ENCODE assay signal across 28 mouse cellular contexts in the genomic region with DNA sequence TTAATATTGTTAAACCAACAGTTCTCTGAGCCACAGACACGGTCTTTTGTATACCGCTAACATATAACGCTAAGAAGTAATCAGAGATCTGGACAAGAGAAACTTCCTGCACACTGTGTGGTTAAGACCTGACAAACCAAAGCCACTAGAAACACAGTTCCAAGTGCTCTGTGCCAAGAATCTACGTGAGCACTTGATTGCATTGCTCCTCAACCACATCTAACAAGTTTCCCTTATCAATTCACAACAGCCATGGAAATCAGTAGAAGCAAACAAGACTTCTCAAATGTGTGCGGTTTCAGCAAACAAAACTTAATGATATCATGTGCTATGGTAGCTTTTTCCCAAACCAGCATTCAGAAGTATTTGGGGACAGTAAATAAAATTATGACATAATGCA. TPM values are rescaled to one million over a fixed set of nuclear protein-coding genes. Genes with fewer than 3 reads are reported as not detected.
DNase-seq lines count a peak whose midpoint lies in the region; ATAC-seq and TF ChIP-seq lines count a peak whose summit lies in the region.
"Had no signal": no experiment of that assay in that cellular context is flagged by ENCODE, and none has a peak within 500 bp of the region (broad histone marks: within the 10 kb centered on the region; RNA-seq: fewer than 3 reads in every experiment).

No protein-coding gene starts in this region.

- H3K27me3 ChIP-seq in lung, postnatal 0 days (replicated peaks; ENCODE audit: insufficient read depth, low read length), result no peaks in the 10 kb centered on the region
- H3K27me3 ChIP-seq in hindbrain, embryonic 16.5 days (replicated peaks; ENCODE audit: control insufficient read depth, insufficient read depth, low read length), result no peaks in the 10 kb centered on the region
- H3K27me3 ChIP-seq: embryonic facial prominence, embryonic 15.5 days; forebrain, embryonic 15.5 days; heart, embryonic 13.5 days; hindbrain, embryonic 12.5 days; limb, embryonic 15.5 days; midbrain, embryonic 15.5 days; neural tube, embryonic 12.5 days had no signal

- no peaks in the 10 kb centered on the region for H3K4me1 ChIP-seq in lung, postnatal 0 days (ENCODE audit: insufficient read depth, low read depth, low read length)
- H3K4me1 ChIP-seq in hindbrain, embryonic 16.5 days (ENCODE audit: control insufficient read depth, insufficient read depth, low read depth, low read length), result no peaks in the 10 kb centered on the region; the same call in 1 of the 2 replicates
- H3K4me1 ChIP-seq: embryonic facial prominence, embryonic 15.5 days; forebrain, embryonic 15.5 days; neural tube, embryonic 12.5 days had no signal

- no peak overlapping the region for H3K4me3 ChIP-seq in lung, postnatal 0 days (ENCODE audit: low read depth, low read length)
- H3K4me3 ChIP-seq in hindbrain, embryonic 16.5 days (ENCODE audit: low read length), result no peak overlapping the region
- H3K4me3 ChIP-seq: embryonic facial prominence, embryonic 15.5 days; forebrain, embryonic 15.5 days; heart, embryonic 13.5 days; hindbrain, embryonic 12.5 days; limb, embryonic 15.5 days; midbrain, embryonic 15.5 days; neural tube, embryonic 12.5 days had no signal

- no peak for ATAC-seq in lung, postnatal 0 days
- peak; percentile 30; the same call in 1 of the 2 replicates for ATAC-seq in granulocyte monocyte progenitor cell, adult 5-6 weeks (replicated peaks; ENCODE audit: poor library complexity, severe bottlenecking)
- ATAC-seq in megakaryocyte, adult 5-6 weeks (ENCODE audit: poor library complexity, severe bottlenecking), result peak; percentile 51; the same call in 1 of the 2 replicates
- no peak for ATAC-seq in hindbrain, embryonic 16.5 days
- ATAC-seq: forebrain, embryonic 15.5 days; midbrain, embryonic 15.5 days had no signal

- peak; percentile 26 for DNase-seq in lung, postnatal 0 days (ENCODE audit: low spot score)
- DNase-seq in lung, postnatal 14 days, result no peak
- no peak for DNase-seq in urinary bladder, adult 18-20 months (ENCODE audit: low spot score in 2 of 2)
- no peak for DNase-seq in thymus, adult 18-20 months
- DNase-seq: adrenal gland, postnatal 25 days; cerebellum, adult 9-10 months; gastrocnemius, postnatal 10 days; heart, adult 18-20 months; heart, postnatal 14 days; kidney, adult 18-20 months; left cerebral cortex, postnatal 4 days; right cerebral cortex, postnatal 25 days; spleen, adult 18-20 months; thymus, adult 2 months; thymus, postnatal 4 days had no signal

- TF ChIP-seq EP300 in lung, postnatal 0 days (IDR thresholded peaks at IDR 0.05), result no peak

- H3K4me2 ChIP-seq in lung, postnatal 0 days (replicated peaks; ENCODE audit: low read depth, low read length), result no peak overlapping the region
- H3K4me2 ChIP-seq in hindbrain, embryonic 16.5 days (ENCODE audit: low read length), result no peak overlapping the region
- H3K4me2 ChIP-seq: embryonic facial prominence, embryonic 15.5 days; forebrain, embryonic 15.5 days; heart, embryonic 13.5 days; hindbrain, embryonic 12.5 days; limb, embryonic 15.5 days; midbrain, embryonic 15.5 days; neural tube, embryonic 12.5 days had no signal

- no peaks in the 10 kb centered on the region for H3K9me3 ChIP-seq in lung, postnatal 0 days (ENCODE audit: low read length)
- H3K9me3 ChIP-seq in hindbrain, embryonic 16.5 days (ENCODE audit: control insufficient read depth, low read length), result no peaks in the 10 kb centered on the region
- H3K9me3 ChIP-seq: embryonic facial prominence, embryonic 15.5 days; forebrain, embryonic 15.5 days; heart, embryonic 13.5 days; hindbrain, embryonic 12.5 days; limb, embryonic 15.5 days; midbrain, embryonic 15.5 days; neural tube, embryonic 12.5 days had no signal

- WGBS in lung, postnatal 0 days, result 54% methylated on average over 5 of the region's 5 CpGs
- 93% methylated on average over 5 of the region's 5 CpGs for WGBS in hindbrain, embryonic 16.5 days

- no peak overlapping the region for H3K27ac ChIP-seq in lung, postnatal 0 days (ENCODE audit: low read length)
- no peak overlapping the region for H3K27ac ChIP-seq in hindbrain, embryonic 16.5 days (ENCODE audit: low read depth, low read length)
- H3K27ac ChIP-seq: embryonic facial prominence, embryonic 15.5 days; forebrain, embryonic 15.5 days; heart, embryonic 13.5 days; hindbrain, embryonic 12.5 days; kidney, postnatal 0 days; limb, embryonic 15.5 days; midbrain, embryonic 15.5 days; neural tube, embryonic 12.5 days had no signal

- TF ChIP-seq CTCF in lung, postnatal 0 days (IDR thresholded peaks at IDR 0.05), result no peak

- H3K9ac ChIP-seq in lung, postnatal 0 days (replicated peaks; ENCODE audit: low read depth), result no peak overlapping the region
- no peak overlapping the region for H3K9ac ChIP-seq in hindbrain, embryonic 16.5 days (ENCODE audit: low read depth, low read length)
- H3K9ac ChIP-seq: embryonic facial prominence, embryonic 15.5 days; forebrain, embryonic 15.5 days; heart, embryonic 13.5 days; hindbrain, embryonic 12.5 days; limb, embryonic 15.5 days; midbrain, embryonic 15.5 days; neural tube, embryonic 12.5 days had no signal

- H3K36me3 ChIP-seq in lung, postnatal 0 days (ENCODE audit: insufficient read depth, low read length), result peaks cover 18% of the 10 kb centered on the region; the same call in 1 of the 2 replicates
- peaks cover 22% of the 10 kb centered on the region for H3K36me3 ChIP-seq in hindbrain, embryonic 16.5 days (ENCODE audit: control insufficient read depth, insufficient read depth, low read length)

RNA-seq across cellular contexts. Expression of a gene that starts 7.1 kb away (rescaled TPM):
- 49.8 and 58.3 TPM in 2 replicates for polyA plus RNA-seq in lung, postnatal 0 days (2015; fragmentation: Nextera tagmentation; extraction: Ambion mirVana)
- total RNA-seq in granulocyte monocyte progenitor cell, adult 5-6 weeks (2014; fragmentation: Nextera tagmentation), result 68.4 and 74.4 TPM in 2 replicates
- total RNA-seq in granulocyte monocyte progenitor cell, adult 5-6 weeks (2017), result 89.9 and 152 TPM in 2 replicates
- 102 and 119 TPM in 2 replicates for total RNA-seq in megakaryocyte, adult 5-6 weeks (2015)
- total RNA-seq in megakaryocyte, adult 5-6 weeks (2017), result 134 and 164 TPM in 2 replicates
- polyA plus RNA-seq in hindbrain, embryonic 16.5 days (2015; fragmentation: Nextera tagmentation; extraction: Ambion mirVana), result 102 and 116 TPM in 2 replicates

RNA-seq across cellular contexts. Expression of a gene that starts 26.5 kb away (rescaled TPM):
- polyA plus RNA-seq in lung, postnatal 0 days (2015; fragmentation: Nextera tagmentation; extraction: Ambion mirVana), result 9.5 and 11.1 TPM in 2 replicates
- total RNA-seq in granulocyte monocyte progenitor cell, adult 5-6 weeks (2014; fragmentation: Nextera tagmentation), result 19.1 and 21.0 TPM in 2 replicates
- total RNA-seq in granulocyte monocyte progenitor cell, adult 5-6 weeks (2017), result 22.1 and 25.3 TPM in 2 replicates
- total RNA-seq in megakaryocyte, adult 5-6 weeks (2015), result 7.5 and 9.1 TPM in 2 replicates
- 9.4 and 11.0 TPM in 2 replicates for total RNA-seq in megakaryocyte, adult 5-6 weeks (2017)
- 15.0 and 16.1 TPM in 2 replicates for polyA plus RNA-seq in hindbrain, embryonic 16.5 days (2015; fragmentation: Nextera tagmentation; extraction: Ambion mirVana)

RNA-seq across cellular contexts. Expression of a gene that starts 55.7 kb away (rescaled TPM):
- polyA plus RNA-seq in lung, postnatal 0 days (2015; fragmentation: Nextera tagmentation; extraction: Ambion mirVana), result 0.06 TPM in 1 of 2 replicates, not detected in the other
- not detected in 2 replicates for total RNA-seq in granulocyte monocyte progenitor cell, adult 5-6 weeks (2014; fragmentation: Nextera tagmentation)
- total RNA-seq in granulocyte monocyte progenitor cell, adult 5-6 weeks (2017), result not detected in 2 replicates
- not detected in 2 replicates for total RNA-seq in megakaryocyte, adult 5-6 weeks (2015)
- 0.12 TPM in 1 of 2 replicates, not detected in the other for total RNA-seq in megakaryocyte, adult 5-6 weeks (2017)
- 0.19 TPM in 2 replicates for polyA plus RNA-seq in hindbrain, embryonic 16.5 days (2015; fragmentation: Nextera tagmentation; extraction: Ambion mirVana)
- total RNA-seq: adrenal gland, postnatal 25 days; heart, adult 18-20 months; layer of hippocampus, postnatal 10 days had no signal
- polyA plus RNA-seq: embryonic facial prominence, embryonic 15.5 days; heart, embryonic 13.5 days; lung, embryonic 16.5 days had no signal

Comparison
In these comparisons a context has a peak if more than half of its experiments do, and no peak if none do; other contexts are left out.
1. ATAC-seq: peak in granulocyte monocyte progenitor cell, adult 5-6 weeks (single experiment) and megakaryocyte, adult 5-6 weeks (single experiment); none in lung, postnatal 0 days (single experiment) and hindbrain, embryonic 16.5 days (single experiment).